Mouse (Mus musculus) spleen, postnatal 36 days (tissue): ENCODE results near the gene Ptpre.
"Not testable (repeated sequence)": the region's sequence is repeated elsewhere in the genome, so short reads cannot be mapped to it uniquely, and the experiment has no call there.

ENCODE experiments used
- DNase-seq, 2 experiments: peaks; one replicate each; pipeline ENCODE4 v3.0.0; 2022; ENCODE audit warnings: low spot score in 2 of 2, mixed read lengths in 1 of 2

The Ptpre gene

GRCm38 (mm10) chr7:135537341-135537901 is at the start of gene Ptpre:
Ptpre (plus strand) TSS chr7:135537481.
- peak; percentile 62 to 65 for DNase-seq

- no peak for DNase-seq
Observed at GRCm38 (mm10) chr7:135488214-135488810, 49.0 kb upstream of the Ptpre start.

GRCm38 (mm10) chr7:135489724-135490499 is 47.4 kb upstream of the Ptpre start:
- DNase-seq: no peak

DNA sequence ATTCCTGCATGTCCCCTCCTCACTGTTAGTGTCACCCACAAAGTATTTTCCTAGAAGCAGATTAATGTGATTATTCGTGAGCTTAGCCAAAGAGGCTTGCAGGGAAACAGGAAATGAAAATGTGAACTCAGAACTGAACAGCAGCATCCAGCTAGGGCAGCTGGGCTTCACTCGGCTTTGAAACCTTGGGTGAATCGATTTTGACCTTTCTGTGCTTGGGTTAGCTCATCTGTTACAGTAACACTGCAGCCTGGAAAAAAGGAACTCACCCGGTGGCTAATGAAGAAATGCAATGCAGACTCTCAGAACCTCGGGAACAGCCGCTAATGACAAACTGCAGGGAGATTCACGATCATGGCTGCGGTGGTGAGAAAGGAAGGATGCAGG is 46.8 kb upstream of the Ptpre start:
- no peak for DNase-seq

GRCm38 (mm10) chr7:135495303-135495702 is 42.0 kb upstream of the Ptpre start:
- DNase-seq: no peak

GRCm38 (mm10) chr7:135498565-135499186 is 38.6 kb upstream of the Ptpre start:
- no peak for DNase-seq

DNA sequence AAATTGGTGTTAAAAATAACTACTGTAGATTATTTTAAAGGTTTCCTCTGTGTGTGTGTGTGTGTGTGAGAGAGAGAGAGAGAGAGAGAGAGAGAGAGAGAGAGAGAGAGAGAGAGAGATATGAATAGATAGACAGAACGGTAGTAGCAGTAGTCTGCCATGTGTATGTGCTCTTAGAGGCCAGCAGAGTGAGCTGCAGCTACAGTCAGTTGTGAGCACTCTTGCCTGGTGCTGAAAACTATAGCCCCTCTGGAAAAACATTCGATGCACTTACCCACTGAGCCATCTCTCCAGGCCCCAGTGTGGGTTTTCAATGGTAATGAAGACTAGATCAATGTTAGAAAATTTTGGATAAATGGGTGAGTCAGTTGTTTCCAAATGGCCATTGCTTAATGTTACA is 37.9 kb upstream of the Ptpre start:
- DNase-seq: no peak

DNA sequence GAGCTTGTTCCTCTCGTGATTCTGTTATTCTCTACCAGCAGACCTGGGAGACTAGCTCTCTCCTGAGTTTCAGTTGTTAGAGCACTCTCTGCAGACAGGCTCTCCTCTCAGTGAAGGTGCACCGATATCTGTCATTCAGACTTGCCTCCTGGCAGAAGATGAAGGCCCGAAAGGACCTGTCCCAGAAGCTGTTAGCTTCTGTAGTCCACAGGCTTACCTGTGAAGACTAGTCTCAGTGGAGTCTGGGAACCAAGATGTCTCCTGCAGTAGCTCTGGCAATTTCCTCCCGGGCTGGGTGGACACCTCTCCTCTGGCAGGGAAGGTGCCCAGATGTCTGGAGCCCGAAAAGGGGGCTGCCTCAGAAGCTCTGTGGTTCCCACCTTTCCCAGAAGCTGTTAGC is 30.8 kb upstream of the Ptpre start:
- DNase-seq: not testable (repeated sequence)

- DNase-seq: no peak
Observed at GRCm38 (mm10) chr7:135508602-135509001, 28.7 kb upstream of the Ptpre start.

DNA sequence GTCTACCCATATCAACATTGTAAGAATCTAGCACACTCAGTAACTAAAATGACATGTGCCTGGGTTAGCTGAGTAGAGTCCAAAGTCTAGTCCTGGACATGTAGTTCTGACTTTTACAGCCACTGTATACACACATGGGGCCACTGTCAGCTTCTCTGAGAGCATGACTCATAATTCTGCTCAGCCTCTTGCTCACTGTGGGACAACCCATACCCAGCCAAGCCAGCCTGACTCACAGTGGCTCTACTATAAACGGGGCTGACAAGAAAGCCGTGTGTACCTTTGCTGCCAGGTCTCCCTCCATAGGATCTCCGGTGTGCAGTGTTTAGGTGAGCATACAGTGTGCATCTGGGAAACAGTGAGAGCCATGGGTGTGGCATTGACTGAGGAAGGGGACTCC is 28.0 kb upstream of the Ptpre start:
- DNase-seq: no peak

- DNase-seq: no peak
Observed at GRCm38 (mm10) chr7:135510431-135510830, 26.9 kb upstream of the Ptpre start.

GRCm38 (mm10) chr7:135511723-135512122 is 25.6 kb upstream of the Ptpre start:
- DNase-seq: no peak

- no peak for DNase-seq
Observed at GRCm38 (mm10) chr7:135517191-135517590, 20.1 kb upstream of the Ptpre start.

DNA sequence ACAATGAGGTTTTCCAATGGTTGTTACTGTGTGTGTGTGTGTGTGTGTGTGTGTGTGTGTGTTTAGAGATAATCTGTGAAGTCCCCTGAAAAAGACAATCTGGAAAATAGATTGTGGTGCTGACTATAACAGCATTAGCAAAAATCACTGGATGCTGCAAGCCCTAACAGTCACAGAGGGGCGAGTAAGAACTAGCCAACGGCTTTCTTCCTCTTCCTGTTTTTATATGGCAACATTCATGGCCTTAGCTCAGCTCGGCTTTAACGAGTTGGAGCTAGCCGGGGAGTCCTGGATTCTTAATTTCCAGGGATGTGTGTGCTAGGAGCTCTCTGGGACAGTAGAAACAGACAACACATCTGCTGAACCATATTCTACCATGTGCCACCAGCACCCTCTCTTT is 17.0 kb upstream of the Ptpre start:
- DNase-seq: no peak

GRCm38 (mm10) chr7:135521755-135522512 is 15.3 kb upstream of the Ptpre start:
- no peak for DNase-seq

GRCm38 (mm10) chr7:135523981-135524380 is 13.3 kb upstream of the Ptpre start:
- no peak for DNase-seq

DNA sequence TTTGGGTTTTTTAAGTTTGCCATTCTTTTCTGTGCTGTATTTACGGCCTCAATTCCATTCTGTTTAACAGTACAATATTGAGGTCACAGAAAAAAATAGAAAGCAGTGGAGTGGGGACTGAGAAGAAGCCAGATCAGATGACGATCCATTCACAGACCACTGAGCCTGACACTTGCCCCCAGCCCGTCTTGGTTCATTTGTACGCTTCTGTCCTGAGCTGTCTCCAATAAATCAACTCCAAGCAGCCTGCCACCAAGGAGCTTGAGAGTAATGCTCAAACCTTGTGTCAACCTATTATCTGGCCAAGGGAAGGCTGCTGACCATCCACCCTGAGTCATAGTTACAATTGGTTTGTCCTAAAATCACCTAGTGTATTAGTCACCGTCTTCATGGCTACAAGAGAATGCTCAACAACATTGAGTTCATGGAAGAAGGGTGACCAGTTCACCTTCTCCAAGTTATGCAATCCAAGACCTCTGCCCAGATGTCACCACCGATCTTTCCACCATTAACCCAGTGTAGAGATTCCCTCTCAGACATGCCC is 12.8 kb upstream of the Ptpre start:
- no peak for DNase-seq

GRCm38 (mm10) chr7:135526574-135527152 is 10.6 kb upstream of the Ptpre start:
- no peak for DNase-seq

GRCm38 (mm10) chr7:135527169-135527568 is 10.1 kb upstream of the Ptpre start:
- DNase-seq: no peak

DNA sequence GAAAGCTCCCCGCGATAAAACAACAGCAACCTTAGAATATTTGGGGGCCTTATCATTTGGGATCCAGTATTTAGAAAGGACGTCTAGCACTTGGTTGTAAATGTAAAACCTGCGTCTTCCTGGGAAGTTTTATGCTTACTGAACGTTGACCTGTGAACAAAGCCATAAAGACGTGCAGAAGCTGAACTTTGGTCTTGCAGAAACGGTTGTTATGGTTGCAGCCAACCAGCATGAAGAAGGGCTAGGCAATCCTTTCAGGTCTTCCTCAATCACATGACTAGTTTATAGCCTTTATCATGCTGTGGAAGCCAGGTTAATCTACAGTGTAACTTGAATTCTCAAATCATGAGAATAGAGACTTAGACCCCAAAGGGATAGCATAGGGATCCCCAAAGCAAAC is 8.8 kb upstream of the Ptpre start, which contains the start of gene Clrn3:
Gene Clrn3 (minus strand): TSS at position 140 of the 400 bp plus-strand sequence.
- DNase-seq: no peak

GRCm38 (mm10) chr7:135529068-135529467 is 8.2 kb upstream of the Ptpre start:
- no peak for DNase-seq
